Mouse (Mus musculus) midbrain, embryonic 12.5 days (tissue): ENCODE measurements around the gene Zbtb46. TPM values are rescaled to one million over a fixed set of nuclear protein-coding genes. Genes with fewer than 3 reads are reported as not detected.

Experiments used
- ATAC-seq: fragments of 200-750 bp; cut with Nextera tagmentation; 2 replicates; pipeline ENCODE4 v1.8.0; 2017; ENCODE audit warnings: low read depth, moderate TSS enrichment, moderate library complexity; ENCODE audit not compliant: low FRiP score
- H3K27ac ChIP-seq: fragments of 300-500 bp; sonication (generic); replicated peaks from 2 replicates; pipeline ENCODE4 v1.5.1; 2016; ENCODE audit warnings: mild to moderate bottlenecking
- H3K27me3 ChIP-seq: fragments of 300-500 bp; sonication (generic); 2 replicates; pipeline ENCODE4 v1.6.1; 2016; ENCODE audit warnings: mild to moderate bottlenecking
- H3K36me3 ChIP-seq: fragments of 300-500 bp; sonication (generic); 2 replicates; pipeline ENCODE4 v1.6.1; 2016
- H3K4me1 ChIP-seq: fragments of 300-500 bp; sonication (generic); 2 replicates; pipeline ENCODE4 v1.6.1; 2016
- H3K4me2 ChIP-seq: fragments of 300-500 bp; sonication (generic); replicated peaks from 2 replicates; pipeline ENCODE4 v1.6.1; 2016; ENCODE audit warnings: mild to moderate bottlenecking, moderate library complexity
- H3K4me3 ChIP-seq: fragments of 300-500 bp; sonication (generic); 2 replicates; pipeline ENCODE4 v1.5.1; 2016; ENCODE audit warnings: mild to moderate bottlenecking
- H3K9ac ChIP-seq: fragments of 300-500 bp; sonication (generic); replicated peaks from 2 replicates; pipeline ENCODE4 v1.6.1; 2016; ENCODE audit warnings: mild to moderate bottlenecking, moderate library complexity
- H3K9me3 ChIP-seq: fragments of 300-500 bp; sonication (generic); 2 replicates; pipeline ENCODE4 v1.6.1; 2016; ENCODE audit warnings: mild to moderate bottlenecking
- WGBS: fragments of 180-500 bp; shearing (Covaris S2); methylation state at CpG from one replicate; pipeline ENCODE4 v1.1.7; 2016; 5-methylcytosine and 5-hydroxymethylcytosine counted together
- polyA plus RNA-seq: library from polyadenylated mRNA; unstranded; fragments of >200 nt; fragmentation: Nextera tagmentation; extraction: Ambion mirVana; gene quantifications from 2 replicates; pipeline ENCODE4 v1.2.1, GENCODE M21; 2016

Zbtb46 gene
- polyA plus RNA-seq, 1 experiment from 2014 or later: 22.2 TPM

- Histone ChIP-seq H3K27me3 (peaks cover 11% of the 10 kb centered on the region), H3K9me3 (no peaks in the 10 kb centered on the region), H3K27ac (no peak overlapping the region), H3K4me1 (0 out of 2 replicates have a peak, but pooled peaks cover 4% of the 10 kb centered on the region), H3K4me3 (no peak overlapping the region), H3K9ac (no peak overlapping the region), H3K36me3 (no peaks in the 10 kb centered on the region), H3K4me2 (no peak overlapping the region)
- WGBS: 47% methylated on average over 5 of the region's 5 CpGs
- ATAC-seq: no peak
These were observed 28.4 kb upstream of the Zbtb46 start for GRCm38 (mm10) chr2:181487338-181488277.

GRCm38 (mm10) chr2:181485741-181486140, 26.5 kb upstream of the Zbtb46 start:
- Histone ChIP-seq H3K4me2 (no peak overlapping the region), H3K4me3 (no peak overlapping the region), H3K27ac (no peak overlapping the region), H3K9ac (no peak overlapping the region), H3K9me3 (no peaks in the 10 kb centered on the region), H3K4me1 (0 out of 2 replicates have a peak, but pooled peaks cover 4% of the 10 kb centered on the region), H3K36me3 (no peaks in the 10 kb centered on the region), H3K27me3 (peaks cover 11% of the 10 kb centered on the region)
- 38% methylated on average over 1 of the region's 1 CpGs for WGBS
- ATAC-seq: no peak

- WGBS: 76% methylated on average over 6 of the region's 6 CpGs
- H3K4me2 ChIP-seq: no peak overlapping the region
- H3K9ac ChIP-seq: no peak overlapping the region
- H3K36me3 ChIP-seq: no peaks in the 10 kb centered on the region
- ATAC-seq: no peak
- H3K4me3 ChIP-seq: no peak overlapping the region
- H3K4me1 ChIP-seq: 0 out of 2 replicates have a peak, but pooled peaks cover 4% of the 10 kb centered on the region
- no peaks in the 10 kb centered on the region for H3K9me3 ChIP-seq
- H3K27ac ChIP-seq: no peak overlapping the region
- peaks cover 11% of the 10 kb centered on the region for H3K27me3 ChIP-seq
These were observed 25.4 kb upstream of the Zbtb46 start for GRCm38 (mm10) chr2:181484456-181485233.

- H3K36me3 ChIP-seq: no peaks in the 10 kb centered on the region
- no peak for ATAC-seq
- no peak overlapping the region for H3K9ac ChIP-seq
- H3K9me3 ChIP-seq: no peaks in the 10 kb centered on the region
- 0 out of 2 replicates have a peak, but pooled peaks cover 4% of the 10 kb centered on the region for H3K4me1 ChIP-seq
- H3K4me2 ChIP-seq: no peak overlapping the region
- peaks cover 11% of the 10 kb centered on the region for H3K27me3 ChIP-seq
- no peak overlapping the region for H3K4me3 ChIP-seq
- 43% methylated on average over 7 of the region's 7 CpGs for WGBS
- H3K27ac ChIP-seq: no peak overlapping the region
These were observed 24.5 kb upstream of the Zbtb46 start for GRCm38 (mm10) chr2:181483562-181484318.

GRCm38 (mm10) chr2:181483120-181483519, 23.9 kb upstream of the Zbtb46 start:
- ATAC-seq: no peak
- H3K4me3 ChIP-seq: no peak overlapping the region
- WGBS: 47% methylated on average over 2 of the region's 2 CpGs
- H3K27me3 ChIP-seq: peaks cover 11% of the 10 kb centered on the region
- H3K27ac ChIP-seq: no peak overlapping the region
- H3K4me2 ChIP-seq: no peak overlapping the region
- H3K36me3 ChIP-seq: no peaks in the 10 kb centered on the region
- H3K9ac ChIP-seq: no peak overlapping the region
- no peaks in the 10 kb centered on the region for H3K9me3 ChIP-seq
- H3K4me1 ChIP-seq: 0 out of 2 replicates have a peak, but pooled peaks cover 4% of the 10 kb centered on the region

- Histone ChIP-seq H3K27ac (no peak overlapping the region), H3K4me3 (no peak overlapping the region), H3K36me3 (no peaks in the 10 kb centered on the region), H3K27me3 (no peaks in the 10 kb centered on the region), H3K9ac (no peak overlapping the region), H3K4me1 (no peaks in the 10 kb centered on the region), H3K9me3 (no peaks in the 10 kb centered on the region), H3K4me2 (no peak overlapping the region)
- no peak for ATAC-seq
- 84% methylated on average over 1 of the region's 1 CpGs for WGBS
These were observed 13.1 kb upstream of the Zbtb46 start for GRCm38 (mm10) chr2:181472256-181472827.

- H3K4me3 ChIP-seq: no peak overlapping the region
- WGBS: 65% methylated on average over 5 of the region's 5 CpGs
- H3K27me3 ChIP-seq: no peaks in the 10 kb centered on the region
- H3K9ac ChIP-seq: no peak overlapping the region
- H3K27ac ChIP-seq: no peak overlapping the region
- no peaks in the 10 kb centered on the region for H3K36me3 ChIP-seq
- ATAC-seq: no peak
- H3K4me2 ChIP-seq: no peak overlapping the region
- H3K9me3 ChIP-seq: no peaks in the 10 kb centered on the region
- no peaks in the 10 kb centered on the region for H3K4me1 ChIP-seq
These were observed 12.0 kb upstream of the Zbtb46 start for GRCm38 (mm10) chr2:181471246-181471645.

GRCm38 (mm10) chr2:181470285-181470684, 11.1 kb upstream of the Zbtb46 start:
- no peak overlapping the region for H3K4me2 ChIP-seq
- WGBS: 76% methylated on average over 2 of the region's 2 CpGs

GRCm38 (mm10) chr2:181465423-181465822, 6.2 kb upstream of the Zbtb46 start:
- Histone ChIP-seq H3K9me3 (no peaks in the 10 kb centered on the region), H3K4me1 (peaks cover 15% of the 10 kb centered on the region), H3K9ac (no peak overlapping the region), H3K4me2 (no peak overlapping the region), H3K4me3 (no peak overlapping the region), H3K27me3 (peaks cover 20% of the 10 kb centered on the region), H3K27ac (no peak overlapping the region), H3K36me3 (no peaks in the 10 kb centered on the region)
- WGBS: 63% methylated on average over 3 of the region's 3 CpGs
- no peak for ATAC-seq

More at GRCm38 (mm10) chr2:181470285-181470684, 11.1 kb upstream of the Zbtb46 start:
- H3K9ac ChIP-seq: no peak overlapping the region
- H3K4me3 ChIP-seq: no peak overlapping the region
- no peaks in the 10 kb centered on the region for H3K36me3 ChIP-seq
- H3K27ac ChIP-seq: no peak overlapping the region
- H3K4me1 ChIP-seq: no peaks in the 10 kb centered on the region
- no peaks in the 10 kb centered on the region for H3K9me3 ChIP-seq
- no peaks in the 10 kb centered on the region for H3K27me3 ChIP-seq
- ATAC-seq: no peak

GRCm38 (mm10) chr2:181463008-181463738, 3.9 kb upstream of the Zbtb46 start:
- Histone ChIP-seq H3K36me3 (no peaks in the 10 kb centered on the region), H3K9me3 (no peaks in the 10 kb centered on the region), H3K9ac (no peak overlapping the region), H3K4me2 (no peak overlapping the region), H3K27me3 (peaks cover 36% of the 10 kb centered on the region), H3K27ac (no peak overlapping the region), H3K4me1 (peaks cover 29% of the 10 kb centered on the region), H3K4me3 (no peak overlapping the region)
- ATAC-seq: no peak
- WGBS: 38% methylated on average over 7 of the region's 7 CpGs

GRCm38 (mm10) chr2:181462604-181463003, 3.4 kb upstream of the Zbtb46 start:
- no peak overlapping the region for H3K4me2 ChIP-seq
- WGBS: 95% methylated on average over 1 of the region's 1 CpGs

More at GRCm38 (mm10) chr2:181462604-181463003, 3.4 kb upstream of the Zbtb46 start:
- no peak overlapping the region for H3K27ac ChIP-seq
- H3K9me3 ChIP-seq: no peaks in the 10 kb centered on the region
- H3K27me3 ChIP-seq: peaks cover 40% of the 10 kb centered on the region
- no peaks in the 10 kb centered on the region for H3K36me3 ChIP-seq
- no peak for ATAC-seq
- H3K4me3 ChIP-seq: no peak overlapping the region
- H3K4me1 ChIP-seq: peaks cover 33% of the 10 kb centered on the region
- no peak overlapping the region for H3K9ac ChIP-seq
